Mouse (Mus musculus): Measurements from ENCODE around the gene Mical3. TPM values are rescaled to one million over a fixed set of nuclear protein-coding genes. Genes with fewer than 3 reads are reported as not detected.

The Mical3 gene
- polyA plus RNA-seq, 1 experiment from 2014 or later = 28.1 TPM

GRCm38 (mm10) chr6:120965814-120966213 is 165.0 kb downstream of the Mical3 start:
- peaks cover 59% of the 10 kb centered on the region for H3K36me3 ChIP-seq
- H3K4me3 ChIP-seq = no peak overlapping the region
- H3K9ac ChIP-seq = no peak overlapping the region
- no peak for ATAC-seq (ENCODE audit: low read depth)
- H3K27ac ChIP-seq (replicated peaks) = no peak overlapping the region
- H3K9me3 ChIP-seq = no peaks in the 10 kb centered on the region
- WGBS = 76% methylated on average over 13 of the region's 13 CpGs
- no peaks in the 10 kb centered on the region for H3K4me1 ChIP-seq (replicated peaks)
- H3K27me3 ChIP-seq = no peaks in the 10 kb centered on the region
- no peak overlapping the region for H3K4me2 ChIP-seq

GRCm38 (mm10) chr6:120964179-120964578 is 166.6 kb downstream of the Mical3 start:
- Histone ChIP-seq H3K4me1 (replicated peaks) (no peaks in the 10 kb centered on the region), H3K4me2 (no peak overlapping the region), H3K9ac (no peak overlapping the region), H3K36me3 (peaks cover 59% of the 10 kb centered on the region), H3K4me3 (no peak overlapping the region), H3K9me3 (no peaks in the 10 kb centered on the region), H3K27ac (replicated peaks) (no peak overlapping the region), H3K27me3 (no peaks in the 10 kb centered on the region)
- WGBS = 91% methylated on average over 3 of the region's 3 CpGs
- no peak for ATAC-seq (ENCODE audit: low read depth)

- no peaks in the 10 kb centered on the region for H3K27me3 ChIP-seq
- no peak overlapping the region for H3K27ac ChIP-seq (replicated peaks)
- no peaks in the 10 kb centered on the region for H3K4me1 ChIP-seq (replicated peaks)
- no peak overlapping the region for H3K4me2 ChIP-seq
- no peaks in the 10 kb centered on the region for H3K9me3 ChIP-seq
- no peak overlapping the region for H3K9ac ChIP-seq
- H3K36me3 ChIP-seq = peaks cover 80% of the 10 kb centered on the region
- ATAC-seq (ENCODE audit: low read depth) = no peak
- 87% methylated on average over 9 of the region's 9 CpGs for WGBS
- no peak overlapping the region for H3K4me3 ChIP-seq
Measured at GRCm38 (mm10) chr6:120960338-120961030, 170.3 kb downstream of the Mical3 start.

GRCm38 (mm10) chr6:120957331-120957730 is 173.5 kb downstream of the Mical3 start:
- Histone ChIP-seq H3K9me3 (no peaks in the 10 kb centered on the region), H3K4me2 (no peak overlapping the region), H3K4me1 (replicated peaks) (no peaks in the 10 kb centered on the region), H3K9ac (no peak overlapping the region), H3K27me3 (no peaks in the 10 kb centered on the region), H3K27ac (replicated peaks) (no peak overlapping the region), H3K36me3 (peaks cover 94% of the 10 kb centered on the region), H3K4me3 (no peak overlapping the region)
- WGBS = 83% methylated on average over 4 of the region's 4 CpGs
- ATAC-seq (ENCODE audit: low read depth) = no peak

- Histone ChIP-seq H3K27ac (replicated peaks) (no peak overlapping the region), H3K4me1 (replicated peaks) (no peaks in the 10 kb centered on the region), H3K27me3 (no peaks in the 10 kb centered on the region), H3K9me3 (no peaks in the 10 kb centered on the region), H3K4me3 (no peak overlapping the region), H3K4me2 (no peak overlapping the region), H3K36me3 (peaks cover 94% of the 10 kb centered on the region), H3K9ac (no peak overlapping the region)
- WGBS = 91% methylated on average over 11 of the region's 11 CpGs
- no peak for ATAC-seq (ENCODE audit: low read depth)
Measured at GRCm38 (mm10) chr6:120956259-120957161, 174.3 kb downstream of the Mical3 start.

DNA sequence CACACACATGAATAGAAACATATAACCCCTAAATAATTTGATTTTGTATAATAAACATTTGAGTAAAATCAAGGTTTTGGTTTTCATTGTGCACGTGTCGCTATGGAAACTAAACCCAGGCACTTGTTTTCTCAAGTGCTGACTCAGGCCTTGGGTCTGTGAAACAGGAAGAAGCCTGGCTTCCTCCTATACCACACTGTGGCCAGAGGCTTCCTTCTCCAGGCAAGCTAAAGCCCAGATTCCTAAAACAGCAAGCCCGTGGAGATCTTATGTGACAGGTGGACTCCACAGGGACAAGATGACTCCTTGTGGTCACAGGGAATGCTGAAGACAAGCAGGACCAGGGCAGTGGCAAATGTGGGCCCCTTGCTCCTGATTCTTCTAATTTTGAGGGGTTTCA is 175.6 kb downstream of the Mical3 start:
- Histone ChIP-seq H3K4me1 (replicated peaks) (no peaks in the 10 kb centered on the region), H3K27ac (replicated peaks) (no peak overlapping the region), H3K4me2 (no peak overlapping the region), H3K36me3 (peaks cover 92% of the 10 kb centered on the region), H3K27me3 (no peaks in the 10 kb centered on the region), H3K4me3 (no peak overlapping the region), H3K9me3 (no peaks in the 10 kb centered on the region), H3K9ac (no peak overlapping the region)
- WGBS = 83% methylated on average over 3 of the region's 3 CpGs
- no peak for ATAC-seq (ENCODE audit: low read depth)

GRCm38 (mm10) chr6:120954241-120954640 is 176.6 kb downstream of the Mical3 start:
- no peak for ATAC-seq (ENCODE audit: low read depth)
- Histone ChIP-seq H3K4me2 (no peak overlapping the region), H3K4me3 (no peak overlapping the region), H3K4me1 (replicated peaks) (no peaks in the 10 kb centered on the region), H3K27ac (replicated peaks) (no peak overlapping the region), H3K36me3 (peaks cover 92% of the 10 kb centered on the region), H3K9ac (no peak overlapping the region), H3K27me3 (no peaks in the 10 kb centered on the region), H3K9me3 (no peaks in the 10 kb centered on the region)
- WGBS = 89% methylated on average over 8 of the region's 8 CpGs

DNA sequence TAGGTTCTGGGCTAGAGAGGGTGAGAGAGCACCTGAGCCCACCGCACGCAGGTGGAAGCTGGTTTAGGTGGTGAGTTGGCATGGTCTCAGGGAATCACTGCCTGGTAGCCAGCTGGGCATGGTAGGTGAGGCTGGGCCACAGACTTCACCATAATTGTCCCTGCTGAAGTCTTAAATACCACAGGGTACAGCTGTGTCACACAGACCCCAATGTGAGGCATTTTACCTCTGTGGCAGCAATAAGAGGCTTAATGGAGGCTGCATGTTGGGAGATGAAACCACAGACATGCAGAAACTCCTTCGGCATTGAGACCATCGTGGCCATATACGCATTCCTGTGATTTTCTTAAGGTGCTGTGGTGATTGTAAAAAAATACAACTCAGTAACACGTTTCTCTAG is 178.3 kb downstream of the Mical3 start:
- Histone ChIP-seq H3K27ac (replicated peaks) (no peak overlapping the region), H3K9ac (no peak overlapping the region), H3K9me3 (no peaks in the 10 kb centered on the region), H3K36me3 (peaks cover 92% of the 10 kb centered on the region), H3K4me3 (no peak overlapping the region), H3K27me3 (no peaks in the 10 kb centered on the region), H3K4me1 (replicated peaks) (no peaks in the 10 kb centered on the region), H3K4me2 (no peak overlapping the region)
- WGBS = 90% methylated on average over 6 of the region's 6 CpGs
- ATAC-seq (ENCODE audit: low read depth) = no peak

DNA sequence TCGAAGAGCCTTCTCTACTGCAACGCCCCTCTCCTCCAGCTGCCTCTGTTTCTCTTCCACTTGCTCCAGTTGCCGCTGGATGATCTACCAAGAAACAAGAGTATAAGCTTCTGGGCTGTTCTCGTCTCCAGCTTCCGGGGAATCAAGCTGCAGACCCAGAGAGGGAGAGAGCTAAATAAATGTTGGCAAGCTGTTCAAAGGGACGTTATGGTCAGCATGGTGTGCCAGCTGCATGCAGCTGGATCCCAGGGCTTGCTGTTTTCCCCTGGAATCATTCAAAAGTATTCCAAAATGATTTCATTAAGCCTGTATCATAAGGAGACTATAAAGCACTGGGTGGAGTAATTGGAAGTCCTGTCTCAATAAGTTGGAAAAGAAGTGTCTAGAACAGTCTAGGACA is 179.5 kb downstream of the Mical3 start:
- no peak overlapping the region for H3K9ac ChIP-seq
- H3K27ac ChIP-seq (replicated peaks) = no peak overlapping the region
- H3K4me2 ChIP-seq = no peak overlapping the region
- no peak for ATAC-seq (ENCODE audit: low read depth)
- peaks cover 92% of the 10 kb centered on the region for H3K36me3 ChIP-seq
- H3K9me3 ChIP-seq = no peaks in the 10 kb centered on the region
- 92% methylated on average over 6 of the region's 6 CpGs for WGBS
- no peaks in the 10 kb centered on the region for H3K4me1 ChIP-seq (replicated peaks)
- H3K27me3 ChIP-seq = no peaks in the 10 kb centered on the region
- H3K4me3 ChIP-seq = no peak overlapping the region

DNA sequence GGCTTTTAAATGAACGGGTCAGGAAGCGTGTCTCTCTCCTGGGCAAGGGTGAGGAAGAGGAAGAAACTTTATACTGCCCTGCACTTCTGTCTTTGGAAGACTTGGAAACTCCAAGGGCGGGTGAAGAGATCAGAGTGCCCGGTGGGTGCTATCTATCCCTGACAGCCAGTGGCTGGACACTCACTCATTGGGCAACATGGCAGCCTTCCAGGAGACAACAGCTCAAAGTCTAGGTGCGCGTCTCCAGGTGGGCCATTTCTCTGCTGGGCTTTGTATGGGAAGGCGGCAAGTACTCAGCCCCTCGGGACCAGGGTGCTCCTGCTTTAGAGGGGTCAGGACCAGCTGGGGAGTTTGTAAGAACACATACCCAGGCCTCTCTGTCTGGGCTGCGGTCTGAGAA is 185.3 kb downstream of the Mical3 start:
- Histone ChIP-seq H3K27ac (replicated peaks) (no peak overlapping the region), H3K4me2 (no peak overlapping the region), H3K9me3 (no peaks in the 10 kb centered on the region), H3K4me1 (replicated peaks) (no peaks in the 10 kb centered on the region), H3K9ac (no peak overlapping the region), H3K27me3 (no peaks in the 10 kb centered on the region), H3K36me3 (peaks cover 57% of the 10 kb centered on the region), H3K4me3 (no peak overlapping the region)
- no peak for ATAC-seq (ENCODE audit: low read depth)
- 92% methylated on average over 9 of the region's 9 CpGs for WGBS

- H3K9ac ChIP-seq = no peak overlapping the region
- H3K9me3 ChIP-seq = no peaks in the 10 kb centered on the region
- no peak for ATAC-seq (ENCODE audit: low read depth)
- no peaks in the 10 kb centered on the region for H3K4me1 ChIP-seq (replicated peaks)
- H3K36me3 ChIP-seq = peaks cover 43% of the 10 kb centered on the region
- H3K27me3 ChIP-seq = no peaks in the 10 kb centered on the region
- H3K4me3 ChIP-seq = no peak overlapping the region
- H3K4me2 ChIP-seq = no peak overlapping the region
- no peak overlapping the region for H3K27ac ChIP-seq (replicated peaks)
- 89% methylated on average over 5 of the region's 5 CpGs for WGBS
Measured at GRCm38 (mm10) chr6:120943964-120944363, 186.8 kb downstream of the Mical3 start.

- H3K27ac ChIP-seq (replicated peaks) = no peak overlapping the region
- no peak overlapping the region for H3K4me3 ChIP-seq
- peaks cover 39% of the 10 kb centered on the region for H3K36me3 ChIP-seq
- no peaks in the 10 kb centered on the region for H3K27me3 ChIP-seq
- ATAC-seq (ENCODE audit: low read depth) = no peak
- 86% methylated on average over 10 of the region's 10 CpGs for WGBS
- H3K4me2 ChIP-seq = no peak overlapping the region
- no peaks in the 10 kb centered on the region for H3K9me3 ChIP-seq
- no peak overlapping the region for H3K9ac ChIP-seq
- H3K4me1 ChIP-seq (replicated peaks) = no peaks in the 10 kb centered on the region
Measured at GRCm38 (mm10) chr6:120943551-120943950, 187.2 kb downstream of the Mical3 start.
